Mouse (Mus musculus): ENCODE results near the gene Fermt1.

DNA sequence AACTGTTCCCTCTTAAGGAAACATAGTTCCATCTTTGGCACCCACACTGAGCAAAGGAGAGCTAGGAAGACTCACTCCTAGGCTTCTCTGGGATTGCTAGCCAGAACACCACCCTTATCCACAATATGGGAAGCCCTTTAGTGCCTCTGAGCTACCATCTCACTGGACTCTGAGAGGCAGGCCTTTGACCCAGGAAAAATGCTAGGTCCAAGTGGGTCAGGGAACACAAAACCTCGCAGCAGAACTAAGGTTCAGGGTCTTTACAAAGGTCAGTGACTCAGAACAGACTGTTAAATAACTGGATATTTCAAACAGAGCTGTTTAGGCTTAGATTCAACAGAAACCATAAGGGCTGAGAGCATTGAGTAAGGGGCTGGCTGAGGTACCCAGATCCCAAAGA lies 68.7 kb downstream of the Fermt1 start:
- TF ChIP-seq CTCF (IDR thresholded peaks at IDR 0.05; ENCODE audit: borderline replicate concordance, control insufficient read depth, extremely low read depth, insufficient read depth, low read length, poor library complexity) (no peak), POLR2A (IDR thresholded peaks at IDR 0.05; ENCODE audit: control insufficient read depth, extremely low read depth, insufficient read depth, low read length, poor library complexity) (no peak)

Data from thymus, adult 2 months (tissue).